Mouse (Mus musculus) hindbrain, embryonic 13.5 days (tissue): ENCODE measurements at regions not wholly inside any gene's neighbourhood (a gene's known extent, or its start where the extent isn't known, plus 50 kb on each side); places are given as distances from the start of the nearest gene placed in this dataset. TPM values are rescaled to one million over a fixed set of nuclear protein-coding genes. Genes with fewer than 3 reads are reported as not detected.

Experiments used
- microRNA-seq: library from miRNA; unstranded; fragments of <30 nt; microRNA quantifications from one replicate; pipeline ENCODE4, GENCODE M21; 2016

Small RNA genes in the stretch of these regions (microRNA-seq; reads per million reads assigned to microRNA genes)
- not detected for gene Gm27847
